Mouse (Mus musculus): ENCODE results near the gene Cntnap2.

Cntnap2 gene

GRCm38 (mm10) chr6:45271537-45271936 lies 212.4 kb downstream of the Cntnap2 start:
- Histone ChIP-seq H3K36me3 (ENCODE audit: insufficient read depth, low read length) (no peaks in the 10 kb centered on the region), H3K27me3 (ENCODE audit: insufficient read depth, low read length) (no peaks in the 10 kb centered on the region), H3K4me3 (replicated peaks; ENCODE audit: low read length) (no peak overlapping the region), H3K4me1 (replicated peaks; ENCODE audit: low read depth, low read length) (no peaks in the 10 kb centered on the region), H3K9me3 (ENCODE audit: low read length) (no peaks in the 10 kb centered on the region)
- TF ChIP-seq NANOG (IDR thresholded peaks at IDR 0.05; ENCODE audit: borderline replicate concordance, low read length): no peak
- no peak for TF ChIP-seq POU5F1 (IDR thresholded peaks at IDR 0.05; ENCODE audit: borderline replicate concordance, low read length)
- TF ChIP-seq CTCF (conservative IDR thresholded peaks at IDR 0.05; ENCODE audit: low read length): no peak

GRCm38 (mm10) chr6:45273259-45273775 lies 214.2 kb downstream of the Cntnap2 start:
- Histone ChIP-seq H3K4me3 (replicated peaks; ENCODE audit: low read length) (no peak overlapping the region), H3K27me3 (ENCODE audit: insufficient read depth, low read length) (no peaks in the 10 kb centered on the region), H3K9me3 (ENCODE audit: low read length) (no peaks in the 10 kb centered on the region), H3K4me1 (replicated peaks; ENCODE audit: low read depth, low read length) (no peaks in the 10 kb centered on the region), H3K36me3 (ENCODE audit: insufficient read depth, low read length) (no peaks in the 10 kb centered on the region)
- TF ChIP-seq NANOG (IDR thresholded peaks at IDR 0.05; ENCODE audit: borderline replicate concordance, low read length) (no peak), POU5F1 (IDR thresholded peaks at IDR 0.05; ENCODE audit: borderline replicate concordance, low read length) (no peak), CTCF (conservative IDR thresholded peaks at IDR 0.05; ENCODE audit: low read length) (no peak)

- Histone ChIP-seq H3K36me3 (ENCODE audit: insufficient read depth, low read length) (no peaks in the 10 kb centered on the region), H3K4me3 (replicated peaks; ENCODE audit: low read length) (no peak overlapping the region), H3K27me3 (ENCODE audit: insufficient read depth, low read length) (no peaks in the 10 kb centered on the region), H3K4me1 (replicated peaks; ENCODE audit: low read depth, low read length) (no peaks in the 10 kb centered on the region), H3K9me3 (ENCODE audit: low read length) (no peaks in the 10 kb centered on the region)
- TF ChIP-seq POU5F1 (IDR thresholded peaks at IDR 0.05; ENCODE audit: borderline replicate concordance, low read length): no peak
- no peak for TF ChIP-seq CTCF (conservative IDR thresholded peaks at IDR 0.05; ENCODE audit: low read length)
- TF ChIP-seq NANOG (IDR thresholded peaks at IDR 0.05; ENCODE audit: borderline replicate concordance, low read length): no peak
Observed at GRCm38 (mm10) chr6:45290154-45290553, 231.0 kb downstream of the Cntnap2 start.

GRCm38 (mm10) chr6:45317455-45317854 lies 258.3 kb downstream of the Cntnap2 start:
- Histone ChIP-seq H3K27me3 (ENCODE audit: insufficient read depth, low read length) (no peaks in the 10 kb centered on the region), H3K4me1 (replicated peaks; ENCODE audit: low read depth, low read length) (no peaks in the 10 kb centered on the region)
- TF ChIP-seq NANOG (IDR thresholded peaks at IDR 0.05; ENCODE audit: borderline replicate concordance, low read length) (no peak), CTCF (conservative IDR thresholded peaks at IDR 0.05; ENCODE audit: low read length) (no peak), POU5F1 (IDR thresholded peaks at IDR 0.05; ENCODE audit: borderline replicate concordance, low read length) (no peak)

GRCm38 (mm10) chr6:45323505-45323904 lies 264.3 kb downstream of the Cntnap2 start:
- no peak for TF ChIP-seq NANOG (IDR thresholded peaks at IDR 0.05; ENCODE audit: borderline replicate concordance, low read length)
- TF ChIP-seq CTCF (conservative IDR thresholded peaks at IDR 0.05; ENCODE audit: low read length): peak; percentile 77
- Histone ChIP-seq H3K36me3 (ENCODE audit: insufficient read depth, low read length) (no peaks in the 10 kb centered on the region), H3K4me3 (replicated peaks; ENCODE audit: low read length) (no peak overlapping the region), H3K4me1 (replicated peaks; ENCODE audit: low read depth, low read length) (no peaks in the 10 kb centered on the region), H3K27me3 (ENCODE audit: insufficient read depth, low read length) (no peaks in the 10 kb centered on the region), H3K9me3 (ENCODE audit: low read length) (no peaks in the 10 kb centered on the region)

More at GRCm38 (mm10) chr6:45317455-45317854, 258.3 kb downstream of the Cntnap2 start:
- no peaks in the 10 kb centered on the region for H3K9me3 ChIP-seq (ENCODE audit: low read length)
- no peak overlapping the region for H3K4me3 ChIP-seq (replicated peaks; ENCODE audit: low read length)
- no peaks in the 10 kb centered on the region for H3K36me3 ChIP-seq (ENCODE audit: insufficient read depth, low read length)

GRCm38 (mm10) chr6:45327952-45328485 lies 268.9 kb downstream of the Cntnap2 start:
- no peaks in the 10 kb centered on the region for H3K27me3 ChIP-seq (ENCODE audit: insufficient read depth, low read length)
- H3K4me1 ChIP-seq (replicated peaks; ENCODE audit: low read depth, low read length): no peaks in the 10 kb centered on the region
- TF ChIP-seq NANOG (IDR thresholded peaks at IDR 0.05; ENCODE audit: borderline replicate concordance, low read length) (no peak), POU5F1 (IDR thresholded peaks at IDR 0.05; ENCODE audit: borderline replicate concordance, low read length) (no peak), CTCF (conservative IDR thresholded peaks at IDR 0.05; ENCODE audit: low read length) (no peak)
- H3K36me3 ChIP-seq (ENCODE audit: insufficient read depth, low read length): no peaks in the 10 kb centered on the region
- H3K4me3 ChIP-seq (replicated peaks; ENCODE audit: low read length): no peak overlapping the region
- H3K9me3 ChIP-seq (ENCODE audit: low read length): no peaks in the 10 kb centered on the region

- no peaks in the 10 kb centered on the region for H3K27me3 ChIP-seq (ENCODE audit: insufficient read depth, low read length)
- TF ChIP-seq POU5F1 (IDR thresholded peaks at IDR 0.05; ENCODE audit: borderline replicate concordance, low read length) (no peak), NANOG (IDR thresholded peaks at IDR 0.05; ENCODE audit: borderline replicate concordance, low read length) (no peak), CTCF (conservative IDR thresholded peaks at IDR 0.05; ENCODE audit: low read length) (no peak)
- H3K4me1 ChIP-seq (replicated peaks; ENCODE audit: low read depth, low read length): no peaks in the 10 kb centered on the region
- H3K36me3 ChIP-seq (ENCODE audit: insufficient read depth, low read length): no peaks in the 10 kb centered on the region
- no peak overlapping the region for H3K4me3 ChIP-seq (replicated peaks; ENCODE audit: low read length)
- no peaks in the 10 kb centered on the region for H3K9me3 ChIP-seq (ENCODE audit: low read length)
Observed at GRCm38 (mm10) chr6:45345396-45345795, 286.2 kb downstream of the Cntnap2 start.

GRCm38 (mm10) chr6:45345953-45346352 lies 286.8 kb downstream of the Cntnap2 start:
- H3K27me3 ChIP-seq (ENCODE audit: insufficient read depth, low read length): no peaks in the 10 kb centered on the region
- no peaks in the 10 kb centered on the region for H3K9me3 ChIP-seq (ENCODE audit: low read length)
- H3K36me3 ChIP-seq (ENCODE audit: insufficient read depth, low read length): no peaks in the 10 kb centered on the region
- no peak overlapping the region for H3K4me3 ChIP-seq (replicated peaks; ENCODE audit: low read length)
- no peaks in the 10 kb centered on the region for H3K4me1 ChIP-seq (replicated peaks; ENCODE audit: low read depth, low read length)
- TF ChIP-seq NANOG (IDR thresholded peaks at IDR 0.05; ENCODE audit: borderline replicate concordance, low read length): no peak
- TF ChIP-seq POU5F1 (IDR thresholded peaks at IDR 0.05; ENCODE audit: borderline replicate concordance, low read length): no peak
- no peak for TF ChIP-seq CTCF (conservative IDR thresholded peaks at IDR 0.05; ENCODE audit: low read length)

- Histone ChIP-seq H3K9me3 (ENCODE audit: low read length) (no peaks in the 10 kb centered on the region), H3K27me3 (ENCODE audit: insufficient read depth, low read length) (no peaks in the 10 kb centered on the region), H3K4me1 (replicated peaks; ENCODE audit: low read depth, low read length) (no peaks in the 10 kb centered on the region), H3K36me3 (ENCODE audit: insufficient read depth, low read length) (no peaks in the 10 kb centered on the region), H3K4me3 (replicated peaks; ENCODE audit: low read length) (no peak overlapping the region)
- TF ChIP-seq NANOG (IDR thresholded peaks at IDR 0.05; ENCODE audit: borderline replicate concordance, low read length): no peak
- no peak for TF ChIP-seq CTCF (conservative IDR thresholded peaks at IDR 0.05; ENCODE audit: low read length)
- no peak for TF ChIP-seq POU5F1 (IDR thresholded peaks at IDR 0.05; ENCODE audit: borderline replicate concordance, low read length)
Observed at GRCm38 (mm10) chr6:45366442-45366841, 307.3 kb downstream of the Cntnap2 start.
